Mouse (Mus musculus): ENCODE measurements around the gene Nsun7. TPM values are rescaled to one million over a fixed set of nuclear protein-coding genes. Genes with fewer than 3 reads are reported as not detected.
A peak's percentile ranks its signal among the peaks of the same experiment; 100 is the strongest.

The Nsun7 gene
- total RNA-seq, 2 experiments from 2014 or later = 0.39 to 0.48 TPM

DNA sequence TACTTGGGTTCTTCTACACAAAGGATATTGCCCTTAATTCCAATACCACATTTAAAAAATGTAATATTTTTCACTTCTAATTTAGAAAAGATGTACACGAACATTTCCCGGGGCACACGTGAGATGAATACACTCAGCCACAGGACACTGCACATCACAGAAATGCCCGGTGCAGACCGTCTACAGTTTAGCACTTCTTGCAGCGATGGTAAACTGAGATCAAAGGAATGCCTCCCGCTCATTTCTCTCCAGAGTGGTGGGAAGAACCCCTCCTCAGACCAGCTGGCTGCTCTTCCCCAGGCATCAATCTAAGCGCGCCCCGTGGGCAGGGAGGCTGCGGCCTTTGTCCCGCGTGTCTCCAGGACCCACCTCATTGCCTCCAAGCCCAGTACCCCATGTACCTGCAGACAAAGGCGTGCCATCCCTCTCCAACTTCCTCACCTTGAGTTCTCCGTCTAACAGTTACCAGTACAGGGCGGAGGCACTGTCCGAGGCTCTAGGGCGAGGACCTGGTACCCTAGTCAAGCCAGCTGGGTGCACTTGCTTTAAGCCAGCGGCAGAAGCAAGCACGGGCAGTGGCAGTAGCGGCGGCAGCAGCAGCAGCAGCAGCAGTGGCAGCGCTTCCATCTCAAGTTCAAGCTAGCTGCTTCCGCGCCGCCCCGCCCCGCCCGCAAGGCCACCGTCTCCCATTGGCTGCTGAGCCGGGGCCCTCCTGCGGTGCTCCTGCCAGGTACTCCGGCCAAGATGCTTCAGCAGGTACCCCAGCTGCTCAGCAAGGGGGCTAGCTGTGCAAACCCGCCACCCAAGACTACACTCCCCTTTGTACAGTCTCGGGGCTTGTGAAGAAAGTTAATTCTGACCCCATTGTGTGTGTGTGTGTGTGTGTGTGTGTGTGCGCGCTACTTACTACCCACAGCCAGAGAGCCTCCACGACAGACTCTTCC is 77.6 kb downstream of the Nsun7 start:
- peak; percentile 74 for DNase-seq

DNA sequence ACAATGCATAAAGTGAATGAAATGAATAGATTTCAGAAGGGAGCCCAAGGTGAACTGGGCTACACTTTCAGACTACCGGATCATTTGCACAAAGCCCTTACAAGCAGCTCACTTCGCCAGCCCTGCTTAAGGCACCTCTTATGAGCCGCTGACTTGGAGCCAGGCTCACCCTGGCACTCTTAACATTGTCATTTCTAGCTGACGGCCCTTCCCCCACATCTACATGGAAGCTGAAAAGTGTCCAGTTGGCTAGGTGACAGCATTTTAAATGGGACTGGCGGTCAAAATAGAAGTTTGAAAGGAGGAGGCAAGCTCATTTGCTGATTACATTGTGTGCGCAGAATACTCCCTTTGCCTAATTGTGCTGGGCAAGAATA is 78.3 kb downstream of the Nsun7 start:
- peak; percentile 65 for DNase-seq

DNA sequence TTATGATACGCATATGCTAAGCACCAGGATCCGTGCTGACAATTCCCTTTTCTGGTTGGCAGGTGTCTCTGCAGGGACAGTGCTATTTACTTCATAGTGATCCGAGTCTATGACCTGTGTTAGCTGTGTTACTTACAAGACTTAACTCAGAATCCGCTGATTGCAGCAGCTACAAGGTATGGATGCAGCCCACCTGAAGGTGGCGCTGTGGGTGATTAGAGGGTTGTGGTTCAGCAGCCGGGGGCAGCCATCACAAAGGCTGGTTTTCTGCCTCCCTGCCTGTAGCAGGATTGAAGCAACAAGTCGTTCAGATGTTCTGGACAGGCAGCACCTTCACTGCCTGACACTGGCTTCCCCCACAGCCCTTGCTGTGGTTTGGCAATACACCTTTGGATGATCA is 78.9 kb downstream of the Nsun7 start:
- peak; percentile 16 for DNase-seq

DNA sequence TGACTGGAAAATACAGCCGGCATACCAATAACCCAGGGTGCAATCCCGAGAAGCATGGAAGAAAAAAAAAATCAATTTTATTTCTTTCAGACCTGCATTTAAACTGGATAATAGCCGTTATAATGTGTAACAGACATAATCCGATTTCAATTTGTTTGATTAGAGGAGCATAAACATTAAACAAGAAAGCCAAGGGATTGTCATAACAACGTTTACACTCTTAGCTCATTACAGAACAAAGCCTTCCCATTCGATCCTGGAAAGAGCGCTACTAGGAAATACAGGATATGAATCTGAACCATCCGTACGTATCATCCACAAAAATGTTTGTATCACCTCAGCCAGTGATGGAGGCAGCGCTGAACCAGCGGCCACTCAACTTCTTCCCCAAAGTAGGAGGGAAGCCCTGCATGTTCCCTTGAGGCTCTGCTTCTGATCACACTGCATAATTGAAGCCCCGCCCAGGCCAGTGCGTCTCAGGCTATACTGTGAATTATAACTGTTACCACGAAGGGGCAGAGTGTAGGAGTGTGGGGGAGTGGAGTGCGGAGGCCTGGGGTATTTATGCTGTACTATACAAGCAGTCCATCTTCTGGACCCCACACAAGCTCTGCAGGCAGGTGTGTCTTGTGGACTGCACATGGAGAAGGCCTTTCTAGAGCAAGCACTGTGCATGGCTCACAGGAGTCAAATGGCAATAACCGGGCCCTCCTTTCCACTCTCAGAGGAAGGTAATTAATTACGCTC is 80.8 kb downstream of the Nsun7 start:
- DNase-seq = no peak

DNA sequence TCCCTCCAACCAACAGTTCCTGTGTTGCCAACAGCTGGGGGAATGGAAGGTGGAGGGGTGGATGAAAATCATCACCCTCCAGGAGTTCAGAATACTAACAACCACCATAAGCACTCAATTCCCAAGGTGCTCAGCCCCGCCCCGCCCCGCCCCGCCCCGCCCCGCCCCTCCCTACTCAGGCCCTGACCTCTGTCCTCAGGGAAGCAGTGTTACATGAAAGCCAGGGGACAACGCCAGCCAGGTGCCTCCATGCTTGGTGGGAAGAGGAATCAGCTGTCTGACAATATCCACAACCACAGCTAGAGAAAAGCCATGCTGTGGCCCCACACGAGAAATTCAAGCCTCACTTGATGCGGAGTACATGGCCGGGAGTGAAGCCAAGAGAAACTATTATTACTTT is 82.2 kb downstream of the Nsun7 start:
- no peak for DNase-seq

DNA sequence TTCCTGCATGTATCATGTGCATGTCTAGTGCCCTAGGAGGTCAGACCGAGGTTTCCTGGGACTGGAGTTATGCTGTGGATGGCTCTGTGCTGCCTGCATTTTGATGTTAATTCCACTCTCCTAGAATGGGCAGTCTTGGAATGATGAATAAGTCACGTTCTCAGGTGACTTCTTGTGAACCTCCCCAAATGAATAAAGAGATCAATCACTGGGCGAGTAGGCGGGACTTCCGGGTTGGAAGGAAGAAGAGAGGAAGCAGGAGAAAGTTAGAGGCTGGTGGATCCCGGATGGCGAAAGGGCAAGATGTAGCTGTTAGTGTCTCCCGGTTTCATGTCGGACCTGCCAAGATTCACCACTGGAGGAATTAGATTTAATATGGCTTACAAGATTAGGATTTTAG is 82.6 kb downstream of the Nsun7 start:
- DNase-seq = no peak

DNA sequence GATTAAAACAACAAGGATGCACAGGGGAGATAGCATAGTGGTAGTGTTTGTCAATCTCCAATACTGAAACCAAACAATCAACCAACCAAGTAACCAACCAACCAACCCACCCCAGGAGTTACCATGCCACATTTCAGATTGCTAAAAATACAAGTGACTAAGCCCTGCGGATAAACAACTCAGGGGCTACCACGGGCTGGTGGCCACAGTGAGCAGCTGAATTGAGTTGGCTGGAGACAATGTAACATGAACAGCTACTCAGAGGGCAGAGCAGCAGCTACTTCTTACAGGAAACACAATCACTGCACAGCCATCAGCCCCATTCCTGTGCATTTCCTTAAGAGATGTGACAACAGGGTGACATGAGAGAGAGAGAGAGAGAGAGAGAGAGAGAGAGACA is 84.5 kb downstream of the Nsun7 start:
- no peak for DNase-seq

DNA sequence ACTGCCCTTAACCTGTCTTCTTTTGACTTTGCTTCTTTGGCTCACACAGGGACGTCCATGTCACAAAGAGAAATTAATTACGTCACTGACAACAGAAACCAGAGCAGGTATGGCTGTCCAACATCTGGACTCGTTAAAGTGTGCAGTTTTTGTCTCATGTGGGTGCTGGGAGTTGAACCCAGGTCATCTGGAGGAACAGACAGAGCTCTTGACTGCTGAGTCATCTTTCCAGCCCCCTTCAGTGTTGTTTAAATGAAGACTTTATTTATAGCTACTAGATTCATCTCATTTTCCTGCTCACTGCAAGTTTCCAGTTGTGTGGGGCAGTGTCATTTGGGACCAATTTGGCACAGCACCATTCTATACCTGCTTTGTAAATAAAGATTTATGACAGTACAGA is 85.4 kb downstream of the Nsun7 start:
- no peak for DNase-seq

DNA sequence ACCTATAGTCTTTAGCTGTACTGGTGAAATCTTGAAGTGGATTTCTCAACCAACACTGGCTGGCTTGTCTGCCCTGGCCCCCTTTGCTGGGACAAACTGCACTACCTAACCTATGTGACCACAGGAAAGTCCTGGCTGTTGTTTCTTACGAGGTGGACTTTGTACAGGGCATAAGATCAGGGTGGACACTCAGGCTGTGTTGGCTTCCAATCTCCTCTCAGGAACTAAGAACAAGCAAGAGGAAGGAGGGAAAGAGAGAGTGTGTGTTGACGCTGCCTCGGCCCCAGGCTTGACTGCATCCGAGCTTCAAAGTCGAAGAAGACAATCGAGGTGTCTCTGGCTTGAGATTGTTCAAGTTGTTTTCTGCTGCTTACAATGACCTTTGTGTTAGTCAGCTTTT is 87.1 kb downstream of the Nsun7 start:
- no peak for DNase-seq

Other genes starting within 250 kb of the Nsun7 start
- gene Rbm47, start 86.8 kb upstream of the Nsun7 start, total RNA-seq (2021) = 10 to 100 TPM; 54.7 to 55.9 TPM

Measured in adrenal gland, postnatal 10 days (tissue).